Mouse (Mus musculus) right cerebral cortex, postnatal 25 days (tissue): ENCODE results near the gene Dixdc1.
A peak's percentile ranks its signal among the peaks of the same experiment; 100 is the strongest.

ENCODE experiments used
- DNase-seq: peaks from one replicate; pipeline ENCODE4 v3.0.0; 2022

The Dixdc1 gene

DNA sequence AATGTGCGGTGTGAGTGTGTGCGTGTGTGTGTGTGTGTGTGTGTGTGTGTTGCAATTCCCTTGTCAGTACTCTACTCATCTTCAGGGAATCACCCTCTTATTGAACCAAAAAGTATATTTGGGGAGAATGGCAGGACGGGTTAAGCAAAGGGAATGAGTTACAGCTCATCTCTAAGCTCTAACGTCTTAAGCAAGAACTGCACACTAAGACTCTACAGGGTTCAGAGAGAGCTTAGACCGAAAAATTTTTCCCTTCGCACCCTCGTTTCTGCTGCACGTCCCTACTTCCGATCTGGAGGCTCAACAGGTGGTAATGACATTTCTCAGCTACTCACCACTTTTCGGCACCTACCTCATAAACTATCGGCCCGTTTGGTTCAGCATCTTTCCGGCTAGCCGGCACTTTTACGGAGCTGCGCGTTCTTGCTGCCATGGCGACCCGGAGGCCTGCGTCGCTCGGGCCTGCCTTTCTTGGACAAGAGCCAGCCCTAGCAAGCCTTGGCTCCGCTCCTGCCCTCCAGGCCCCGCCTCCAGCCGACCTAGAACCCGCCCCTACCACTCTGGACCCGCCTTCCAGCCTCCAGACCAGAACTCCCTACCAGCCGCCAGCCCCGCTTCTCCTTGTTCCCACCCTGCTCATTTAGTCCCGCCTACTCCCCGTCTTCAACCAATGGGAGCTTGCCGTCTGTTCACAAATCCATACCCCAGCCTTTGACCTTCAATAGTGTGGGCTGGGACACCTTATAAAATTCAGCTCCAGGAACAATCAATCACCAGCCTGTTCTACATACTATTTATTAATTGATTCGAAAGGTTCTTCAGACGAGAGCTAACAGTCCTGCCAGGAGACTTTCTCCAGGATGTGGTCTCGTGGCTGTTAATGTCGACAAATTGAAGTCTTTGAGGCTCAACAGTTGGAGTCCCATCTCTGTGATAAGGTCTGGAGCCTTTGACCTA is at the start of gene Dixdc1:
TSS of gene Dixdc1 (minus strand) at position 604 of the 957 bp plus-strand sequence.
- DNase-seq, result peak; percentile 86

DNA sequence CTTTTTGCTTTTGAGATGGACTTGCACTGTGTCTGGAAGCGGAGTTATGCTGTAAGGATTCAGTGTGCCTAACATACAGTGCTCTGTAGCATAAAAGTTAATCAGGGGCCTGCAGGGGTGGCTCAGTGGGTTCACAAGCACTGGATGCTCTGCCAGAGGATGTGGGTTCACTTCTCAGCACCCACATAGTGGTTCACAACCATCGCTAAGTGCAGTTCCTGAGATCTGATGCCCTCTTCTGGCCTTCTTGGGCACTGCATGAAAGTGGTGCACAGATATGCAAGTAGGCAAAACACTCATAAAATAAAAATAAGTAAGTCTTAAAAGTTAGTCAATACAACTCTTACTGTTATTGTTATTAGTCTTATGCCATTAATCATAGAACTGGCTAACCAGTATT is 42.8 kb upstream of the Dixdc1 start:
- DNase-seq, result no peak

DNA sequence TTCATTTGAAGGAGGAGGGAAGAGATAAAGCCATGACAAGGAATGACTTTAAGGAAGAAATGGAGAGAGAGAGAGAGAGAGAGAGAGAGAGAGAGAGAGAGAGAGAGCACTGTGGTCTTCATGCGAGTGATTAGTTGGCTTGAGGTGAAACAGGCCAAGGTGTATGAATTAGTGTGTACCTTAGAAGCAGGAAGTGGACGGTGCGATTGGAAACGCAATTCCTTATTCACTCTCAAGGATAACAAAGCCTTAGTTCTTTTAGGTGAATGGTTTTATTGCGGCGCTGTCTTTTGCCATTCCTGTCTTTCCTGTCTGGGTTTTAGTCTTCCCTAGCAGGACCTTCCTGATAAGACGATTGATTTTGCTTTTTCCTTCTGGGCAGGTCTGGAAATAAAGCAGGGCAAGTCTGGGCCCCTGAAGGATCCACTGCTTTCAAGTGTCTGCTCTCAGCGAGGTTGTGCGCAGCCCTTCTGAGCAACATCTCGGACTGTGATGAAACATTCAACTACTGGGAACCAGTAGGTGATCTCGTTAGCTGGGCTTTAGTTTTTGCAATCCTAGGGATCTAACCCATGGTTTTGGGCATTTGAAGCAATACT is 36.9 kb upstream of the Dixdc1 start:
- DNase-seq, result no peak

DNA sequence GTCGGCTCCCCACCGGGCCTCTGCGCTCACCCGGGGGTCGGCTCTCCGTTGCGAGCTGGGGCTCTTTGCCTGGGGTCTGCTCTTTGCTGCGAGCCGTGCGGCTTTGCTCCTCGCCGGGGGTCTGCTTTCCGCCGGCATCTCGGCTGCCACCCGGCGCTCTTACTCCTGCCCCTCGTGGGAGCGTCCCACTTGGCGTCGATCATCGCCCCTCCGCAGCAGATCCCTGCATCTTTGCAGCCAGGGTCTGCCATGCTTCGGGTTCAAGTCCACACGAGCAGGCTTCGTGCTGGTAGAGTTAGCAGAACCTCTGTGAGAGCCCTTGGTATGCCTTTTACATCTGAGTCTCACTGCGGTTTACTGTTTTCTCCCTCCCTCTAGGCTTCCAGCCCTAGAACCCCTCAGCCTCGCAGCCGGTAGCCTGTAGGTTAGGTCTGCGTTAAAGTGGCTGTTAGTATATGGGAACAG is 36.4 kb upstream of the Dixdc1 start:
- no peak for DNase-seq

DNA sequence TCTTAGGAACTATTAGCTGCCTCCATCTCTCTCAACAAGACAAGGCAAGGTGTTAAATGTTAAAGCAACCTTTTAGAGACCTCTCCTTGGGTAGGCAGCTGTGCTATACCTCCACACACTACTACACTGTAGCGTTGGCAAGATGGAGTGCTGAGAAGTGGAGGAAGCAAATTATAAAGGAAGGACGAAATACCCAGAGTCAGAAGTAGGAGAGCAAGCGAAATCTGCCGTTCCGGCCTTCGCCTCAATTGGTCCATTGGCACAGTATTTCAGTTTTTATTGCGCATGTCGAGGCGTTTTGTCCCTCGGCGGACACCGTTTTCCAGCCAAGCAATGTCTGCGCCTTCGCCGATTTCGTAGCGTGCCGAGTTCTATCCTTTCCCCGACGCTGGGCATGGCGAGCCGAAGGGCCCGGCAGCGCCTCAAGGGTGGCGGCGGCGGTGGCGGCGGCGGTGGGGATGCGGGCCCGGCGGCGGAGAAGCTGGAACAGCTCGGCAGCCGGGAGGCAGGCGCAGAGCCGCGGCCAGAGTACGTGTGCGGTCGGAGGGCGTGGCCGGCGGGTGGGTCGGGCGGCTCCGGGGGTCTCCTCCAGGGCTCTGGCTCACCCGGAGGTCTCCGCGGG is 35.8 kb upstream of the Dixdc1 start, which contains the start of the genes Alg9 and 1110032A03Rik:
TSS of gene Alg9 (plus strand) at position 29 of the 622 bp plus-strand sequence.
TSS of gene 1110032A03Rik (minus strand) at position 530 of the 622 bp plus-strand sequence.
- DNase-seq, result peak; percentile 89

DNA sequence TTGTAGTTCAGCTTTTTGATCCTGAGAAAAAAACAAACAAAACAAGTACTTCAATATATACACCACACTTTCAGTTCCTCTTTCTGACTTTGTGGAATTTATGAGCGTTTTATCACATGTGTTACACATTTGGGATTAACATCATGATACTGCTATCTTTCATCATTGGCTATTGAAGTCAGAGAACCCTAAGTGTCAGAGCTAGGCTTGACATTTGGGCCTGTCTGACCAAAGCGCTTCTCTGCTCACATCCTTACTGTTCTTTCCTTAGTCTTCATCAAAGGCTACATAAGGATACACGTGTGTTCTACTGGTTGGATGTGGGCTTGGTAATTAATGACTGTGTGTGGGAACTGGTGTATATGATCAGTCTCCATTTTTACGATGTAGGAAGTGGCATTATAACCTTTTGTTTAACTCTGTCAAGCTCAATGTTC is 34.7 kb upstream of the Dixdc1 start:
- no peak for DNase-seq

DNA sequence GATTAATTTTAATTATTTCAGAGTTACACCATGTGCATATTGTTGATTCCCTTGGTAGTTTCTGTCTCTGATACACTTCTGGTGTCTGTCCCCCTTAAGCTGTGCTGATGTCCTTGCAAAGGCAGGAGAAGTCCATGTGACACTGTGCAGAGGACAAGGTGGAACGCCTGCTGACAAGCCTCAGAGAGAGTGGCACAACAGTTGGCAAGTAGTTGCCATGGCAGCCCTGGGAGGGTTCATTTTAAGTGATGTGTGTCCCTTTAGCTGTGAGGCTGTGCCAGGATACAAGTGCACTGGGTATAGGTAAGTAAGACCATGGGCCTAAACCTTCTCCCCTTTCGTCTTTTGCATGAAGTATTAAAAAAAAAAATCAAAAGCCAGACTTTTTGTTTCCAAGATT is 30.7 kb upstream of the Dixdc1 start:
- DNase-seq, result no peak

DNA sequence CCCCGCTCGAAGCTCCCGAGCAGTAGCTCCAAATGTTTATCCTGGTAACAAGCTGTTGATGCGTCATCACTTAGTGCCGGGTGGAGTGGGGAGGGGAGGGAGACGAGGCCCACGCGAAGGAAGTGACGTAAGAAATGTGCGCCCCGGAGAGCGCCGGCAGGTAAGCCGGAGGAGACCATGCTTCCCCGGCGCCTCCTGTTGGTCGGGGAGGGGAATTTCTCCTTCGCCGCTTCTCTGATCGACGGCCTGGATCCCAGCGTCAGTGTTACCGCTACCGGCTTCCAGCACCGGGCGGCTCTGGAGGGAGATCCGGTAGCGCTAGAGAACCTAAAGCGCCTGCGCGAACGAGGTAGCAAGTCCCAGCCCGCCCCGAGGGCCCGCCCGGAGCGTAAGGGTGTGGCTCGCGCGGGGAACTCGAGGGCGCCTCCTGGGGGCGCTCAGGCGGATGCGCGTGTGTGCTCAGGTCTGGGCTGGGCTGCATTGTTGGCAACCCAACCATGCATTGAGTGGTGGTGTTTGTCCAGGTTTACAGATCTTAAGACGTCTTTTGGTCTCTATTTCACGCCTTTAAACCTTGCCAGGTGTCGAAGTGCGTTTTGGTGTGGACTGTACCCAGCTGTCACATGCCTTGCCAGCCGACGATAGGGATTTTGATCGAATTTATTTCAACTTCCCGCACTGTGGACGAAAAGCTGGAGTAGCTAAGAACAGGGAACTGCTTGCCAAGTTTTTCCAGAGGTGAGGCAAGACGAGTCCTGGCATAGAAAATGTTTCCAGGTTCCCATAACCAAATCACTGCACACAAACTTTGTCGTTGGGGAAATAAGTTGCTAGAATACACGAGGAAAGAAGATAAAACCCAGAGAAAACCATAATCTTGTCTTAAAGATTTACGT is 29.0 kb upstream of the Dixdc1 start, which contains the start of gene Fdxacb1:
TSS of gene Fdxacb1 (plus strand) at position 130 of the 896 bp plus-strand sequence.
- DNase-seq, result peak; percentile 97

DNA sequence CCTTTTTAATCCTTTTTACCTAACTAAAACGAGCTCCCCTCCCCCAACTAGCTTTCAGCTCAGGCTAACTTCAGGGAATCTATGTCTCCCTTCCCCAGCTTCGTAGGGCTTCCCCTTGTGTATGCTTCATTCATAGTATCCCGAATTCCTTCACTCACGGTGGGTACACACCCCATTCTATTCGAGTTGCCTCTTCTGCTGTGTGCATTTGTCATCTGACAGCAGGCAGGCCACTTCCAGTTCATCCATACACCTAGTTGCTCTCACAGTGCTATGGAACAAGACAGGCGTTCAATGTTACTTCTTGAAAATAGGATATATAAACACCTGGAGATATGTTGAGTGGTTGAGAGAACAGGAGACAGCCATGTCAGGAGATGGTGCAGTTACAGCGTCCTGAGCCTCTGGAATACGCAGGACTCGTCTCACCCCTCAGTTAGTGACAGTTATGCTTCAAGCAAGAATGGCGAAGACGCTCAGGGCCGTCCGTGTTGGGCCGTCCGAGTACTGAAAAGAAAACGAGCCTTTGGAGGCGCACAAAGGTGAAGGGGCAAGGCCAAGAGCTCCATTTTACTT is 28.3 kb upstream of the Dixdc1 start:
- no peak for DNase-seq

DNA sequence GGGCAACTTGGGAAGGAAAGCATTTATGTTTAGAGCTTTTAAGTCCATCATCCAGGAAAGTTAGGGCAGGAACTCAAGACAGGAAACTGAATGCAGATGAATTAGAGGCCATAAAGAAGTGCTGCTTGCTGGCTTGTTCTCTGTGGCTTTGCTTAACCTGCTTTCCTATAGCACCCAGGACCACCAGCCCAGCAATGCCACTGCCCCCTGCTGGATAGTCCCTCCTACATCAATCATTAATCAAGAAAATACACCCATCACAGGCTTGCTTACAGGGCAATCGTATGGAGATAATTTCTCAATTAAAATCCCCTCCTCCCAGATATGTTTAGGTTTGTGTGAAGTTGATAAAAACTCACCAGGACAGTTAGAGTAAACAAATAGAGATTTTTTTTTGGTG is 24.0 kb upstream of the Dixdc1 start:
- no peak for DNase-seq

DNA sequence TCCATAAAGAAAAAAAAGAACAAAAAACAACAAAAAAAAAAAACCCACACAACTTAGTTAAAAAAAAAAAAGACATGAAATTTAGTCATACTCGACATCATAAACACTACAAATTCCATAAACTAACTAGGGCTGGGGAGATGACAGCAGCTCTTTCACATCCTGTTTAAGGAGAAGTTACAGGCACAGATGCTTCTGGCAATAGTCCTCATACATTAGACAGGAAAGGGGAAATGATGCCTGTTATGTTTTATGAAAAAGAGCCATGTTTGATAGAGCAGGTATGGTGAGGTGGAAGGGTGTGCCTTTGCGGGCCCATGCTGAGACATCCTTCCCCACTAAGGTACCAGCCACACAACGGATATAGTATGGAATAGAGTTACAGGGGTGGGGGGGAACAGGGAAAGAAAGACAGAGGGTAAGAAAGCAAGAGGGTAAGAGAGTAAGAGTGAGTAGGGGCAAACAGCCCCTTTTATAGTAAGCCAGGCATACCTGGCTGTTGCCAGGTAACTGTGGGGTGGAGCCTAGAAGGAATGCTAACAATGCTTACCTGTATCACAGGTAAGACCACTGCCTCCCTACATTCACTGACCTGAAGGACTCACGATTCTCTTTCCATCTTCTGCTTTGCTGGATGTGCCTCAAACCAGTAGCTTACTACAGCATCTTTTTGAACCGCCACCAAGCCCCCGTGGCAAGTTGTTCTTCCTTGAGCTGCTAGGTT is 22.4 kb upstream of the Dixdc1 start:
- no peak for DNase-seq

DNA sequence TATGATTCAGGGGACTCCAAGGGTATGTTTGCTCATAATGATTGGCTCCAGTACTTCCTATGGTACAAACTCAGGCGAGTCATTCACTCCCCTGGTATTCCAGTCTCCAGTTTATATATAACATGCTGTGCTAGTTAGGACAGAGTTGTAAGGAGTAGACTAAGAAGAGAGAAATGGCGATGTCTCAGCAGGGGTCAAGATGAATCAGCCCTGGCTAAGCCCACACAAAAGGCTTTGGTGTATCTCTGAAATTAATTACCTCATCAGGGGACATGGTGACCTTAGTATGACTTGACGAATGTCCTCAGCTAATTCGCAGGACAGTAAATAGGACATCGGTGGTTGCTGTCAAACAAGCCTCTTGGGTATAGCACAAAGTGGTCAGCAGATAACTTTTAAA is 17.4 kb upstream of the Dixdc1 start:
- DNase-seq, result no peak

DNA sequence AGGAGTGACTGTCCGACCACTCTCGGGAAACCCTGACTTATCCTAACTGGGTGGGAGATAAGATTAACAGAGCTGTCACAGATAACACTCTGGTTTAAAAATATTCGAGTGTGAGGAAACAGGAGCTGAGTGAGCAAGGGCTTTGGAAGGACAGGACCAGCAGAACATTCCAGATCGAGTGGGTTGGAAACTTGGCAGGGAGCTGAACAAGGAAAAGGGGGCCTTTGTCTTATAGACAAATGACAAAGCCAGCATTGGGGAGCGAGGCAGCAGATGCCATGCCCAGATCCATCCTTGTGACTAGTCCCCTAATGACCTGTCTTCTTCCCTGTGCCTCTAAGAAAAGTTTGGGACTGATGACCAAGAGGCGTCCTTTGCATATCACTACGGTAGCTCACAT is 14.6 kb upstream of the Dixdc1 start:
- DNase-seq, result no peak

DNA sequence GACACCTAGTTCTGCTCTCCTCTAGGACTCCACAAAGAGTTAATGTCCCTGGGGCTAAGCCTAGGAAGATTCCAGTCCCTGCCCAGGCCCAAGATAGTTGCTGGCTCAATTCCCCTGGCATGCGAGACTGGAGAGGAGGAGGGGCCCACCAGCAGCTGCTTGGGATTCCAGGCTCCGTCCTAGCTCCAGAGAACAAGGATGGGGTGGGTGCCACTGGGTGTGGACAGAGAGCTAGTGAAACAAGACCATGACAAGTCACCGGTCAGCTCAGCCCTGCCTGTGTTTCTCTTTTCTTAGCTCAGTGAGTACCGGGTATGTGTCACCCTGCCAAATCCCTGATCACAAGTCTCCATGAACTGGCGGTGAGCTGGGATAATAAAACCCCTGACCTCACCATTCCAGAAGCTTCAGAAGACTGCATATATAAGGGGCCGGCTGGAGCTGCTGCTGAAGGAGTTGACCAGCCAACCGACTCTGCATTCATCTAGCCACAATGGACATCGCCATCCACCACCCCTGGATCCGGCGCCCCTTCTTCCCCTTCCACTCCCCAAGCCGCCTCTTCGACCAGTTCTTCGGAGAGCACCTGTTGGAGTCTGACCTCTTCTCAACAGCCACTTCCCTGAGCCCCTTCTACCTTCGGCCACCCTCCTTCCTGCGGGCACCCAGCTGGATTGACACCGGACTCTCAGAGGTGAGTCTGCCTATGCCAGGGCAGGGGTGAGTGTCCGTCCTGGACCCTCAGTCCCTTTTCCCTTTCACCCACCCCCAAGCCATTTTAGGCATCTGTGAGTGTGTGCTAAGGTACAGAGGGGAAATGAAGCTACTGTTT is 13.7 kb upstream of the Dixdc1 start:
- DNase-seq, result peak; percentile 66

DNA sequence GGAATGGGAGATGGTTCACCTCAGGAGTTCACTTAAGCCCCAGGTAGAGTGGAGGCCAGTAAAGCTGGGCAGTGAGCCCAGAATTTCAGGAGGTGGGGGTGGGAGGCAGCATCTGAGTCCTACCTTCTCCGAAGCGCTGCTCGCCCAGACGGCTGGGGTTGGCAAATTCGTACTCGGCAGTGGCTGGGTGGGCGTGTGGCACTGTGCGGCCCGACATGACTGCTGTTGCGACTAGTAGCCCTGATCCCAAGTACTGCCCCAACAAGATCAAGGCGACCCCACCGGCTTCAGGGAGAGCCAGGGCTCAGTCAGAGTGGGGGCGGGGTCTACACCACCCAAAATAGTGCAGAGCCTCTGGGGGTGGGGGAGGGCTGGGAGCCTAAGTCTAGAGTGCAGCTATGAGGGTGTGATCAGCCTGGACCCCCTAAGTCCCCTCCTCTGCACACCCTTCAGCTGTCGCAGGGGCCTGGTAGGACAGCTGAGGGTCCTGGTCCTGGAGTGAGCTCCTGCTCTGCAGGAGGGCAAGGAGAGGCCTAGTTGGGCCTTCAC is 12.8 kb upstream of the Dixdc1 start, which contains the start of gene Hspb2:
TSS of gene Hspb2 (minus strand) at position 301 of the 549 bp plus-strand sequence.
- no peak for DNase-seq

DNA sequence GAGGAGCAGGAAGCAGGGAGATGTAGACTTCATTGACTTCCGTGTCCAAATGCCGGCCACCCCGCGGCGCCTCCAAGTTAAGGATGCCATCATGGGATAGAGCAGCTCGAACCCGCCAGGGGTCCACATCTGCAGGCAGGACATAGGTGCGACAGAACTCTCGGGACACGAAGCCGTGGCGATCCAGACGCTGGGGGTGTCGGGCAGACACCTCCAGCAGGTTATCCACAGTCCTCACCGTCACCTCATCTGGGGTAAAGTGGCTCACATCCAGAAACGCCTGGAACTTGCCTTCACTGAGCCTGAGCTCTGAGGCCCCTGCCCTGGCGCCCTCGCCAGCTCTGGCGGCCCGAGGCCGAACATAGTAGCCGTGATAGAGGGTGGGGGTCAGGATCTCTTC is 12.0 kb upstream of the Dixdc1 start, which contains the start of gene Cryab:
TSS of gene Cryab (plus strand) at position 3 of the 400 bp plus-strand sequence.
- DNase-seq, result no peak

DNA sequence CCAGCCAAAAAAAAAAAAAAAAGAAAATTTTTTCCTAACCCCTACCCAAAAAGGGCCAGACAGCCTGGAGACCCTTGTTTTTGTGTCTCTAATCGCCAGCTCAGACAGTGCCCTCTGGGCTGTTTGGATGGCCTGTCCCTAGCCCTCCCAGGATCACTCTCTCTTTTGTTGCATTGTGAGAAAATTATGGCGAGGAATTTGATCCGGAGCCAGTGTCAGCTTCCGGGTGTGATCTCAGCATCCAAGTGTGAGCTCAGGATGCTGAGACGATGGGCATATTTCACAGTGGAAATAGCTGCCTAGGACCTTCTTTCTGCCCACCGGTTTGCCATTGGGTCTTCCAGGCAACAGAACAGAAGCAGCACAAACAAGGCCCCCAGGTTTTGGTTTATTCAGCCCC is 11.4 kb upstream of the Dixdc1 start:
- no peak for DNase-seq

DNA sequence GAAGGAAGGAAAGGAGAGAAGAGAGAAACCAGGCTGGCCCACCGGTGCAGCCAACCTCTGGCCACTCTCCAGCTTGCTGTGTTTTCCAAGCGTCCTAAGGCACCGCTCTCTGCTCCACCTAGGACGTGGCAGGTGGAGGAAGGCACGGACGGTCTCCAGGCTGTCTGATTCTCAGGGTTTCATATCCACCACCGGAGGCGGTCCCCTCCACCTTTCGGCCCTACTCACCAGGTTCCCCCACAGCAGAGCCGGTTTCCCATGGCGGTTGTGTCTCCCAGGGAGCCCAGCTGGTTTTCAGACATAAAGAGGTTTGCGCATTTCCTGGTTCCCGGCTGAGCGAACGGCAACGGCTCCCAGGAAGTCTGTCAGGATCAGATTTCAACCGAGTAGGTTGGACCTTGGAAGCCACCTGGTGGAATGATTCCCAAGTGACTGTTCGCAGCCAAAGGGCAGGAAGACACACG is 6.9 kb upstream of the Dixdc1 start, which contains the start of gene 2310030G06Rik:
TSS of gene 2310030G06Rik (minus strand) at position 323 of the 464 bp plus-strand sequence.
- DNase-seq, result no peak

DNA sequence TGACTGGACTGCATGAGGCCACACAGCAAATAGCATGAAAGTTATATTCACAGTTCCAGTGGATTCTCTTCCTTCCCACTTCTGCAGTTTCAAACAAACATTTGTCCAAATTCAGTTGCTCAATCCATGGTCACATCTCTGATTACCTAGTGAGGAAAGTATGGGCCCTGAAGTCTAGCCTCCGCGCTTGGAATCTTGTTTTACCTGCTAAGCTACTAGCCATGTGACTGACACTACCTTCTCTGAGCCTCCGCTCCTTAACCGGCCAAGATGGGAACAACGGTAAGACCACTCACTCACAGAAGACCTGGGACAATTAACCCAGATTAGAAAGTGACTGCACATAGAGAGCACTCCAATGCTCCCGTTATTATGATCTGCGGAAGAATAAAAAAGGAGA is 6.5 kb upstream of the Dixdc1 start:
- no peak for DNase-seq
